Mouse (Mus musculus) forebrain, embryonic 11.5 days (tissue): Measurements from ENCODE around the gene Tmem39b. TPM values are rescaled to one million over a fixed set of nuclear protein-coding genes. Genes with fewer than 3 reads are reported as not detected.
"Not testable (repeated sequence)": the region's sequence is repeated elsewhere in the genome, so short reads cannot be mapped to it uniquely, and the experiment has no call there.

ENCODE experiments used
- ATAC-seq: fragments of 200-750 bp; cut with Nextera tagmentation; replicated peaks from 2 replicates; pipeline ENCODE4 v1.8.0; 2017; ENCODE audit warnings: moderate TSS enrichment; ENCODE audit not compliant: low FRiP score
- DNase-seq: peaks from one replicate; pipeline ENCODE4 v3.0.0-alpha.2; 2017; ENCODE audit warnings: low spot score
- H3K27ac ChIP-seq: fragments of 300-500 bp; sonication (generic); 2 replicates; pipeline ENCODE4 v1.5.1; 2014; ENCODE audit warnings: low read depth, low read length
- H3K27me3 ChIP-seq: fragments of 300-500 bp; sonication (generic); 2 replicates; pipeline ENCODE4 v1.6.1; 2014; ENCODE audit warnings: mild to moderate bottlenecking, low read length, mixed read lengths; ENCODE audit not compliant: control insufficient read depth, insufficient read depth
- H3K36me3 ChIP-seq: fragments of 300-500 bp; sonication (generic); 2 replicates; pipeline ENCODE4 v1.6.1; 2014; ENCODE audit warnings: mild to moderate bottlenecking, low read length, moderate library complexity, mixed read lengths; ENCODE audit not compliant: control insufficient read depth, insufficient read depth
- H3K4me1 ChIP-seq: fragments of 300-500 bp; sonication (generic); replicated peaks from 2 replicates; pipeline ENCODE4 v1.6.1; 2014; ENCODE audit warnings: low read length, mixed read lengths; ENCODE audit not compliant: control insufficient read depth, insufficient read depth
- H3K4me2 ChIP-seq: fragments of 300-500 bp; sonication (generic); 2 replicates; pipeline ENCODE4 v1.6.1; 2014; ENCODE audit warnings: low read depth, mild to moderate bottlenecking, low read length, moderate library complexity, mixed read lengths; ENCODE audit not compliant: severe bottlenecking
- H3K4me3 ChIP-seq: fragments of 300-500 bp; sonication (generic); 2 replicates; pipeline ENCODE4 v1.5.1; 2014; ENCODE audit warnings: low read depth, low read length
- H3K9ac ChIP-seq: fragments of 300-500 bp; sonication (generic); 2 replicates; pipeline ENCODE4 v1.6.1; 2014; ENCODE audit warnings: low read length
- H3K9me3 ChIP-seq: fragments of 300-500 bp; sonication (generic); 2 replicates; pipeline ENCODE4 v1.6.1; 2016; ENCODE audit warnings: low read length, mixed read lengths; ENCODE audit not compliant: control insufficient read depth
- WGBS: fragments of 180-500 bp; shearing (Covaris S2); extraction: QIAGEN DNeasy Blood & Tissue Kit; methylation state at CpG from one replicate; pipeline ENCODE4 v1.1.7; 2014; 5-methylcytosine and 5-hydroxymethylcytosine counted together
- polyA plus RNA-seq: library from polyadenylated mRNA; unstranded; fragments of >200 nt; fragmentation: Nextera tagmentation; extraction: Ambion mirVana; gene quantifications from 2 replicates; pipeline ENCODE4 v1.2.1, GENCODE M21; 2014

Tmem39b gene
- polyA plus RNA-seq, 1 experiment from 2014 or later: 50.0 TPM

DNA sequence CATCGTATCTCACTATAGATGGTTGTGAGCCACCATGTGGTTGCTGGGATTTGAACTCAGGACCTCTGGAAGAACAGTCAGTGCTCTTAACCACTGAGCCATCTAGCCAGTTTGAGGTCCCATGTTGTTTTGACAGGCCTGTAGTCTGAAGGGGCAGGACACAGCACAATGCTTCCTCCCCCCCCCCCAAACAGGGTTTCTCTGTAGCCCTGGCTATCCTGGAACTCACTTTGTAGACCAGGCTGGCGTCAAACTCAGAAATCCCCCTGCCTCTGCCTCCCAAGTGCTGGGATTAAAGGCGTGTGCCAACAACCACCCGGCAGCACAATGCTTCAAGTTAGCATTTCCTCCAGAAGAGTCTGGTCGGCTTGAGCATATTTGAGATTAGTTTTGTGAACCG lies 4.0 kb upstream of the Tmem39b start:
- not testable (repeated sequence) for H3K27ac ChIP-seq

GRCm38 (mm10) chr4:129700216-129700615 lies 3.6 kb upstream of the Tmem39b start:
- Histone ChIP-seq H3K4me3 (no peak overlapping the region), H3K9me3 (no peaks in the 10 kb centered on the region), H3K4me2 (no peak overlapping the region), H3K9ac (no peak overlapping the region), H3K36me3 (peaks cover 5% of the 10 kb centered on the region; the same call in 1 of the 2 replicates), H3K27me3 (no peaks in the 10 kb centered on the region), H3K4me1 (peaks cover 7% of the 10 kb centered on the region), H3K27ac (no peak overlapping the region)
- DNase-seq: no peak
- 95% methylated on average over 1 of the region's 1 CpGs for WGBS
- no peak for ATAC-seq

More for the DNA sequence above, 4.0 kb upstream of the Tmem39b start:
- not testable (repeated sequence) for H3K9ac ChIP-seq, H3K4me1 ChIP-seq, H3K4me3 ChIP-seq, H3K4me2 ChIP-seq, DNase-seq, H3K27me3 ChIP-seq, H3K36me3 ChIP-seq, ATAC-seq, H3K9me3 ChIP-seq
- WGBS: 92% methylated on average over 6 of the region's 6 CpGs

- Histone ChIP-seq H3K27me3 (no peaks in the 10 kb centered on the region), H3K9me3 (no peaks in the 10 kb centered on the region), H3K27ac (peak overlapping the region; percentile 95), H3K4me1 (peaks cover 6% of the 10 kb centered on the region), H3K9ac (peak overlapping the region; percentile 75), H3K4me2 (peak overlapping the region; percentile 50), H3K4me3 (peak overlapping the region; percentile 68), H3K36me3 (peaks cover 7% of the 10 kb centered on the region; the same call in 1 of the 2 replicates)
- ATAC-seq: no peak
- 90% methylated on average over 7 of the region's 7 CpGs for WGBS
- DNase-seq: no peak
These were observed 553 bp upstream of the Tmem39b start for GRCm38 (mm10) chr4:129697191-129697590.

DNA sequence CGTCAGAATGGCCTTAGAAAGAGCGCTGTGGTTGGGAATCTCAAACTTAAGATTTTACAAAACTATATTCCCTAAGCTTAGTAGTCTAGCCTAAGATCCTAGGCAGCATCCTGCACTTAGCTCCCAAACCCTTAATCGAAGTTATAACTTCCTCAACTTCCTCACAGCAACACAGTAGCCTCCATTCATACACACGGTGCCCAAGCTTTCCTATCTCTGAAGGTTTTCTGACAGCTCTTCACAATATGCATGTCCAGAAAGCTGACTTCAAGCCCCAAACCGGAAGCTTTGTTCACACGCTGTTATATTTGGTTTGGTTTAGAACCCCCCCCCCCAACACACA lies 852 bp downstream of the Tmem39b start:
- DNase-seq (no peak), ATAC-seq (no peak)
- no peaks in the 10 kb centered on the region for H3K27me3 ChIP-seq
- no peak overlapping the region; the same call in 1 of the 2 replicates for H3K27ac ChIP-seq
- peak overlapping the region; percentile 75 for H3K9ac ChIP-seq
- H3K4me1 ChIP-seq: no peaks in the 10 kb centered on the region; the same call in 1 of the 2 replicates
- H3K36me3 ChIP-seq: peaks cover 10% of the 10 kb centered on the region; the same call in 1 of the 2 replicates
- H3K4me3 ChIP-seq: peak overlapping the region; percentile 68
- 27% methylated on average over 6 of the region's 6 CpGs for WGBS
- H3K4me2 ChIP-seq: peak overlapping the region; percentile 50
- no peaks in the 10 kb centered on the region for H3K9me3 ChIP-seq

DNA sequence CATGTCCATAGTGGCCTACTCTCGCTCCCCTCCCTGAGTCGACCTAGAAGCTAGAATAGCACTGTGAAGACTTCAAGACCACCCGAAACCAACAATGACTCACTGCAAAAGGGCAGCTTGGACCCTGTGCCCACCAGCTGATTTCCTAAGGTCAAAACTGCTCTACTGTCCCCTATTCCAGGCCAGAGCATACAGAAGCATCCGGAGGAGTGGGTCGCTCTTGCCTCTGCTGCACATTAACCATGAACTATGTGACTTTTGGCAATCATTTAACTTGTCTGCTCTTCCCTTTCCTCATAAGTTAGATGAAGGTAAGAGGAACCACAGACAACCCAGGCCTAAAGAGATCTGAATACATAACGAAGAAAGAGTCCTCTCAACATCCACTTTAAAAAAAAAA lies 12.1 kb downstream of the Tmem39b start:
- DNase-seq: no peak
- Histone ChIP-seq H3K9ac (no peak overlapping the region), H3K4me1 (no peaks in the 10 kb centered on the region), H3K4me2 (no peak overlapping the region), H3K27me3 (no peaks in the 10 kb centered on the region), H3K36me3 (peaks cover 20% of the 10 kb centered on the region; the same call in 1 of the 2 replicates), H3K9me3 (no peaks in the 10 kb centered on the region), H3K4me3 (no peak overlapping the region), H3K27ac (no peak overlapping the region)
- no peak for ATAC-seq
- 96% methylated on average over 6 of the region's 6 CpGs for WGBS

DNA sequence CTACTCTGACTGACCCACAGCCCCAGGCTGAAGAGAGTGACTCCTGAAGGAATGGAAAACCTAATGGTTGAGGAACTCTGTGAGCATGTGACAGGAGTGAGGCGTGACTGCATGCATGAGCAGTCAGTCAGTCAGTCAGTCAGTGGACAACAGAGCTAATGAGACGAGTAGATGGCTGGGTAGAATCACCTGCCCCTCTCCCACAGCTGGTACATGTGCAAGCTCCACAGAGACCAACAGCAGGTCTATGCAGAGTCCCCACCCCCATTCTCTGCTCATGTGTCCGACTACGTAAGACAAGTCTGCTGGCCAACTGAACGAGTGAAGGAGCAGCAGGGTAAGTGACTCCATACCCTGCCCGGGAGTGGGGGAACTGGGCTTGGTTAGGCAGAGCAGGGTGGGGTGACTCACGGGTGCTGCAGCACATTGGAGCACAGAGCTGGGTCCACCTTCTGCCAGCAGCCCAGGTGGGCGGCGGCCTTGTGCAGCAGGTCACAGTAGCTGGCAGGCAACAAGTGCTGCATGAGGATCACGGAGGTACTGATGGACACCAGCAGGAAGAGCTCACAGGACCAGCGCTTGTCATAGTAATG lies 12.6 kb downstream of the Tmem39b start:
- Histone ChIP-seq H3K4me1 (no peaks in the 10 kb centered on the region), H3K27ac (no peak overlapping the region), H3K36me3 (peaks cover 20% of the 10 kb centered on the region; the same call in 1 of the 2 replicates), H3K27me3 (no peaks in the 10 kb centered on the region), H3K9ac (no peak overlapping the region), H3K4me3 (no peak overlapping the region), H3K4me2 (no peak overlapping the region), H3K9me3 (no peaks in the 10 kb centered on the region)
- no peak for ATAC-seq
- DNase-seq: no peak
- WGBS: 91% methylated on average over 11 of the region's 11 CpGs

DNA sequence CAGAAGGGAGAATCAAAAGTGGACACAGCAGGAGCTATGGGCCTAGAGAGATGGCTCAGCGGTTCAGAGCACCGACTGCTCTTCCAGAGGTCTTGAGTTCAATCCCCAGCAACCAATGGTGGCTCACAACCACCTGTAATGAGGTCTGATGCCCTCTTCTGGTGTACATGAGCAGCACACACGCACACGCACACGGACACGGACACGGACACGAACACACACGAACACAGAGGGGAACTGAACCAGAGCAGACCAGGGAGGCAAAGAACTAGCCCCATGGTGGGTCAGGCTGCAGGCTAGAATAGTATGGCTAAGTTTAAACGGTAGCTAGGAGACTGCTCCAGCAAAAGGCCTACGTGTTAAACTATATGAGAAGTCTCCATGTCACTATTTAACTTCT lies 14.8 kb downstream of the Tmem39b start:
- H3K36me3 ChIP-seq: peaks cover 18% of the 10 kb centered on the region; the same call in 1 of the 2 replicates
- H3K9ac ChIP-seq: no peak overlapping the region
- no peak overlapping the region for H3K4me2 ChIP-seq
- H3K27me3 ChIP-seq: no peaks in the 10 kb centered on the region
- H3K4me3 ChIP-seq: no peak overlapping the region
- DNase-seq (no peak), ATAC-seq (no peak)
- no peaks in the 10 kb centered on the region for H3K9me3 ChIP-seq
- WGBS: 95% methylated on average over 11 of the region's 11 CpGs
- no peaks in the 10 kb centered on the region for H3K4me1 ChIP-seq
- H3K27ac ChIP-seq: no peak overlapping the region

GRCm38 (mm10) chr4:129672878-129673449 lies 23.7 kb downstream of the Tmem39b start:
- Histone ChIP-seq H3K4me2 (peak overlapping the region; percentile 86), H3K36me3 (peaks cover 3% of the 10 kb centered on the region; the same call in 1 of the 2 replicates), H3K4me1 (peaks cover 4% of the 10 kb centered on the region; the same call in 1 of the 2 replicates), H3K27ac (no peak overlapping the region; the same call in 1 of the 2 replicates), H3K27me3 (no peaks in the 10 kb centered on the region), H3K9me3 (no peaks in the 10 kb centered on the region), H3K9ac (peak overlapping the region; percentile 95), H3K4me3 (peak overlapping the region; percentile 97)
- DNase-seq (no peak), ATAC-seq (no peak)
- WGBS: 13% methylated on average over 10 of the region's 10 CpGs
